Mouse (Mus musculus) heart, embryonic 16.5 days (tissue): ENCODE measurements around the gene Dusp10. TPM values are rescaled to one million over a fixed set of nuclear protein-coding genes. Genes with fewer than 3 reads are reported as not detected.
A peak's percentile ranks its signal among the peaks of the same experiment; 100 is the strongest.

Source experiments
- ATAC-seq: fragments of 200-750 bp; cut with Nextera tagmentation; replicated peaks from 2 replicates; pipeline ENCODE4 v1.8.0; 2017; ENCODE audit warnings: moderate number of reproducible peaks; ENCODE audit not compliant: insufficient read depth, low FRiP score; ENCODE audit errors: extremely low read depth
- H3K27ac ChIP-seq: fragments of 300-500 bp; sonication (generic); 2 replicates; pipeline ENCODE4 v1.5.1; 2014; ENCODE audit warnings: mild to moderate bottlenecking, low read length, control low read depth, moderate library complexity
- H3K27me3 ChIP-seq: fragments of 300-500 bp; sonication (generic); 2 replicates; pipeline ENCODE4 v1.6.1; 2014; ENCODE audit warnings: low read length, mixed read lengths; ENCODE audit not compliant: control insufficient read depth, insufficient read depth
- H3K36me3 ChIP-seq: fragments of 300-500 bp; sonication (generic); 2 replicates; pipeline ENCODE4 v1.6.1; 2014; ENCODE audit not compliant: control insufficient read depth, insufficient read depth
- H3K4me1 ChIP-seq: fragments of 300-500 bp; sonication (generic); 2 replicates; pipeline ENCODE4 v1.6.1; 2014; ENCODE audit warnings: low read length, mixed read lengths; ENCODE audit not compliant: control insufficient read depth, insufficient read depth
- H3K4me2 ChIP-seq: fragments of 300-500 bp; sonication (generic); 2 replicates; pipeline ENCODE4 v1.6.1; 2014; ENCODE audit warnings: low read depth, mild to moderate bottlenecking, control low read depth, low read length
- H3K4me3 ChIP-seq: fragments of 300-500 bp; sonication (generic); 2 replicates; pipeline ENCODE4 v1.5.1; 2014; ENCODE audit warnings: mild to moderate bottlenecking, control low read depth, low read length
- H3K9ac ChIP-seq: fragments of 300-500 bp; sonication (generic); 2 replicates; pipeline ENCODE4 v1.6.1; 2014; ENCODE audit warnings: low read length, control low read depth
- H3K9me3 ChIP-seq: fragments of 300-500 bp; sonication (generic); replicated peaks from 2 replicates; pipeline ENCODE4 v1.6.1; 2016; ENCODE audit warnings: low read length; ENCODE audit not compliant: control insufficient read depth
- WGBS: fragments of 180-500 bp; shearing (Covaris S2); extraction: QIAGEN DNeasy Blood & Tissue Kit; methylation state at CpG from one replicate; pipeline ENCODE4 v1.1.7; 2014; 5-methylcytosine and 5-hydroxymethylcytosine counted together
- polyA plus RNA-seq: library from polyadenylated mRNA; unstranded; fragments of >200 nt; fragmentation: Nextera tagmentation; extraction: Ambion mirVana; gene quantifications from 2 replicates; pipeline ENCODE4 v1.2.1, GENCODE M21; 2015

The Dusp10 gene
- polyA plus RNA-seq, 1 experiment from 2014 or later, result 15.5 TPM

DNA sequence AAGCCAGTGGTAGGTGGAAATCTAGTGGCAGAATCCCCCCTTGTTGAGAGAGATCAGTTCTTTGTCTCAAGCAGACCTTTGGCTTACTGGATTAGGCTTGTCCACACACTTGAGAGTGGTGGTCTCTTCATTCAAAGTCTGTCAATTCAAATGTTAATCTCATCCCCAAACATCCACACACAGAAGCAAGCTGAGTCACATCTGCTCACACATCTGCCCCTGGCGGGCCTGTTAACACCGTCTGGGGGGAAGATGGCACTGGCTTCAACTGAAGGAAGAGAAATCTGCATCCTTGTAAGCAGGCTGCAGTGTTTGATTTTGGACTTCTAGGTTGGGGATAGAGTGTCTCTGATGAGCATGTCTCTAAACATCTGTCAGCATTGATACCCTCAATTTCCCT, 10.9 kb downstream of the Dusp10 start:
- no peaks in the 10 kb centered on the region for H3K4me1 ChIP-seq
- no peak overlapping the region for H3K27ac ChIP-seq
- no peak overlapping the region for H3K4me2 ChIP-seq
- no peaks in the 10 kb centered on the region for H3K36me3 ChIP-seq
- WGBS, result 54% methylated on average over 2 of the region's 2 CpGs
- no peak for ATAC-seq
- H3K9me3 ChIP-seq, result no peaks in the 10 kb centered on the region
- H3K4me3 ChIP-seq, result no peak overlapping the region
- H3K9ac ChIP-seq, result no peak overlapping the region
- no peaks in the 10 kb centered on the region for H3K27me3 ChIP-seq

DNA sequence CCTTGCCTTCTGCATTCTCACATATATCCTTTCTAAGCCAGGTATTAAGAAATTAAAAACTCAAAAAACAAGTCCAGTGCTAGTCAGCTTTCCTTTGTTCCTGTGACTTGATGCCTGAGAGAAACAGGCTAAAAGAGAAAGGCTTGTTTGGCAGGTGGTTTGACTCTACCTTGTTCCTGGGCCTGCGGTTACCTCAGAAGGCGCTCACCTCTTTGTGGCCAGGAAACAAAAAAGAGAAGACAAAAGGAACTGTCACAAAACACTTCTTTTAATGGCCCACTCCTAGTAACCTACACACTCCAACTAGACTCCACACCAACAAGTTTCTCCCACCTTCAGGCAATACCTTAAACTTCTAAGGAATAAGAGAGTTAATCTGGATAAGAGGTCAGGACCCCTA, 11.5 kb downstream of the Dusp10 start:
- Histone ChIP-seq H3K9me3 (no peaks in the 10 kb centered on the region), H3K36me3 (no peaks in the 10 kb centered on the region), H3K27me3 (no peaks in the 10 kb centered on the region), H3K27ac (no peak overlapping the region), H3K4me1 (no peaks in the 10 kb centered on the region), H3K4me3 (no peak overlapping the region), H3K4me2 (no peak overlapping the region), H3K9ac (no peak overlapping the region)
- no peak for ATAC-seq
- 89% methylated on average over 2 of the region's 2 CpGs for WGBS

DNA sequence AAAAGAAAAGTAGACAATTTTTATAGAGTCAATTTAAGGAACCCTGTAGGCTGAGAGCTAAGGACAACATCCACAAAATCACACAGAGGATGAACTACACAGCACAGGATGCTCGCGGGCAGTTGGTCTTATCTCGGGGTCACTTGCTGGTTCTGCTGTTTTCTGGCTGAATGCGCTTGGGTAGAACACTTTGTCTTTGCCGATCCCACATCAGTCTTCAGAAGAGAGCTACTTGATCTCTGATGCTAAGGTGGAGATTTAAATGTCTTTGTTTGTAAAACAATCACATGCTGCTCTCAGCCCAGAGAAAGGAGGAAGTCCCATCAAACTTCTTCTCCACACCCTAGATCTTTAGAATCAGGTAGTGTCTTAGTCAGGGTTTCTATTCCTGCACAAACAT, 12.0 kb downstream of the Dusp10 start:
- WGBS, result 83% methylated on average over 5 of the region's 5 CpGs
- Histone ChIP-seq H3K27ac (no peak overlapping the region), H3K4me2 (no peak overlapping the region), H3K36me3 (no peaks in the 10 kb centered on the region), H3K9ac (no peak overlapping the region), H3K4me3 (no peak overlapping the region), H3K4me1 (no peaks in the 10 kb centered on the region), H3K27me3 (no peaks in the 10 kb centered on the region), H3K9me3 (no peaks in the 10 kb centered on the region)
- no peak for ATAC-seq

DNA sequence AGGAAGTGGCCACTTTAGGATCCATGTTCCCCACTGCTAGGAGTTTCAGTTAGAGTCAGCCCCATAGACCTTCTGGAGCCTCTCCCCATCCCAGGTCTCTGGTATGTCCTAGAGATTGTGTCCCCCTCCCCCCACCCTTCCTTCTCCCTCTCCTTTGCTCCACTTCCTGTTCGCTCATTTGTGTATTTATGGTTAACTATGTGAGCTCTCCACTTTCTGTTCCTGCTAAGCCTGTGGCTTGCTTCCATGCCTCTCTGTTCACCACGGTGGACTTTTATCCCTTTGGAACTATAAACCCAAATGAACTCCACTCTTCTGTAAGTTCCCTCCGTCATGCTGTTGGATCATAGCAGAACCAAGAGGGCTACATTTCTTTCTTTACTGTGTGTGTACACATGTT, 13.9 kb downstream of the Dusp10 start:
- Histone ChIP-seq H3K9me3 (no peaks in the 10 kb centered on the region), H3K36me3 (no peaks in the 10 kb centered on the region), H3K4me2 (no peak overlapping the region), H3K27me3 (no peaks in the 10 kb centered on the region), H3K4me3 (no peak overlapping the region), H3K4me1 (no peaks in the 10 kb centered on the region), H3K27ac (no peak overlapping the region), H3K9ac (no peak overlapping the region)
- WGBS, result 86% methylated on average over 3 of the region's 3 CpGs
- no peak for ATAC-seq

DNA sequence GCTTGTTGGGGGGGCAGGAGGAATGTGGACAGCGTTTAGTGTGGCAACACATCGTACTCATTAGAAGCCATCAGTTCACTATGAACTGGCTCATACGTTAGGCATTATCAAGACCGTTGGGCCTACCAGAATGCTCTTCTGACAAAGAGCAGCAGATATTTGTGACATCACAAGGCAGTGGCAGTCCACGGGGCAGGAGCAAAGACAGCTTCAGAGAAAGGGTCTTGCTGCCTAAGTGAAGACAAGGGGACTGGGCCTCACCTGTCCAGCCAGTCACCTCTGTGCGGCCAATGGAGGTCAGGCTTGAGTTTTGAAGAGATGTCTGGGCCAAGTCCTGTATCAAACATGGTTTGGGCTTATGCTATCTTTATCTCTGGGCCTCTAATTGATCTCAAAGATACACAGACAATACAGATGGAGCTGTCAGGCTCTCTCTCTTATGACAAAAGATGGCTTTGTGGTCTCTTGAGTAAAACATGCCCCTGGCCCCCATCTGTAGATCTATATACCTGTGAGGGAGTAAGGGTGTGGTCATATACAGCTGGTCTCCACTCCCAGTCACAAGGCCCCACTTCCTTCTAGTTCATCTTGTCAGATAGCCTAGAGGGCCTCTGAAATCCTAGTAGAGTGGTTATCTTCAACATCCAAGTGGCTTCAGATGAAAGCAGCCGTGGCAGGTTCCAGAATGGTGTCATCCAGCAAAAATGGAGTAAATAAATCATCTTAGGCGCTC, 17.1 kb downstream of the Dusp10 start:
- Histone ChIP-seq H3K4me2 (no peak overlapping the region), H3K36me3 (no peaks in the 10 kb centered on the region), H3K9ac (no peak overlapping the region), H3K27ac (no peak overlapping the region), H3K4me3 (no peak overlapping the region), H3K4me1 (peaks cover 5% of the 10 kb centered on the region), H3K9me3 (no peaks in the 10 kb centered on the region), H3K27me3 (no peaks in the 10 kb centered on the region)
- ATAC-seq, result no peak
- 88% methylated on average over 8 of the region's 8 CpGs for WGBS

DNA sequence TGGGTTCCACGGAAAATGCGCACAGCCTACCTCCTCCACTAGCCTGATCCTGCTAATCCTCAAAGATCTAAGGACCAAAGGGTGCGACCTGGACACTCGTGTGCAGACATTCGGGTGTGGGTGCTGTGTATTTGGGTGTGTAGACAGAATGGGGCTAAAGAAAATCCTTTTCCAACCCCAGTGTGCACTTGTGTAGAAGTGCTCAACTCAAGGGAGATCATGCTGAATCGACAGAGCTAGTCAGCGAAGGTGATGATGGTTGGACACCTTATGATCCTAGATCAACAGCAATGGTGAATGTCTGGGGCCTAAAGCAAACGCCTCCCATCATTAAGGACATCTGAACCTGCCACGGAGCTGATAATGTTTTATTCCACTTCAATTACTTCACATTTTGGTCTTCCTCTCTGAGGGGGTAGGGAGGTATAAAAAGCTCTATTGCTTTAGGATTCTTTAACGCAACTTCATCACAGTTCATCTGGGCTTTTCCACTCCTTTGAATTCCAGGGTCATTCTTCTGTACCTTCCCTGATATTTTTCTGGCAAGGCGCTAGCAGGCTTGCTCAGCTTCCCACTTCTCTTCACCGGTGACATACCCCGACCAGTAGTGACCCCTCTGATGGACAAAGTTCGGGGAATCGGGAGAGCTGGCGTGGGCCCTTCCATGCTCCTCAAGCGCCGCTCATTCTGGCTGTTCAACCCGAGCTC, 19.7 kb downstream of the Dusp10 start:
- Histone ChIP-seq H3K9ac (peak overlapping the region; percentile 99), H3K4me2 (peak overlapping the region; percentile 78), H3K27me3 (no peaks in the 10 kb centered on the region), H3K4me1 (peaks cover 25% of the 10 kb centered on the region), H3K9me3 (no peaks in the 10 kb centered on the region), H3K4me3 (peak overlapping the region; percentile 83), H3K36me3 (peaks cover 8% of the 10 kb centered on the region), H3K27ac (peak overlapping the region; percentile 99)
- ATAC-seq, result no peak
- WGBS, result 28% methylated on average over 19 of the region's 19 CpGs

DNA sequence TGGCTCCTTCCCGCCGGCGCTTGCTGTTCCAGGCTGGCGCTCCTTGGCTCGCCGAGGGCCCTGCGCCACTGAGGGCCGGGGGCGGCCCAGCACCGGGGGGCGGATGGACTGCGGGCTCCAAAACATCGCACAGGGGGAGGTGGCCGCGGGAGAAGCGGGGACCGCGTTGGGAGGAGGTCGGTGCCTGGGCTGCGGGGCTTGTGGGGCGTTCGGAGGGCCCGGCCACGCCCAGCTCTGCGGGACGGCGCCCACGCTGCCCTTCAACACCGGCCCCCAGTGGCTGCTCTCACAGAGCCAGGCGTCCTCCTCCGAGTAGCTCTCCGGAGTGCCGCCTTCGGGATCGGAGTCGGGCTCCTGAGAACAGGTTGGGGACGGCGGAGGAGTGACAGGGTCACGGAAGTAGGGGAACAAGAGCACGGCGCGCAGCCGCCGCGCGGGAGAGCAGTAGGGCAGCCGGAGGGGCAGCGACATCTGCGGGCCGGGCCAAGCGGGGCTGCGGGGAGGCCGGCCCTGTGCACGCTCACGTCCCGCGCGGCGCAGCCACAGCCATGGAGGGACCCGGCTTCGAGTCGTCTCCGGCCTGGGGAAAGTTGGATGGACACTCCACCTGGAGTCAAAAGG, 20.4 kb downstream of the Dusp10 start:
- Histone ChIP-seq H3K27me3 (no peaks in the 10 kb centered on the region), H3K9me3 (no peaks in the 10 kb centered on the region), H3K4me1 (peaks cover 29% of the 10 kb centered on the region), H3K4me3 (peak overlapping the region; percentile 83), H3K27ac (peak overlapping the region; percentile 99), H3K36me3 (peaks cover 8% of the 10 kb centered on the region), H3K4me2 (peak overlapping the region; percentile 78), H3K9ac (peak overlapping the region; percentile 99)
- under 1% methylated on average over 63 of the region's 63 CpGs for WGBS
- peak; percentile 67 for ATAC-seq

DNA sequence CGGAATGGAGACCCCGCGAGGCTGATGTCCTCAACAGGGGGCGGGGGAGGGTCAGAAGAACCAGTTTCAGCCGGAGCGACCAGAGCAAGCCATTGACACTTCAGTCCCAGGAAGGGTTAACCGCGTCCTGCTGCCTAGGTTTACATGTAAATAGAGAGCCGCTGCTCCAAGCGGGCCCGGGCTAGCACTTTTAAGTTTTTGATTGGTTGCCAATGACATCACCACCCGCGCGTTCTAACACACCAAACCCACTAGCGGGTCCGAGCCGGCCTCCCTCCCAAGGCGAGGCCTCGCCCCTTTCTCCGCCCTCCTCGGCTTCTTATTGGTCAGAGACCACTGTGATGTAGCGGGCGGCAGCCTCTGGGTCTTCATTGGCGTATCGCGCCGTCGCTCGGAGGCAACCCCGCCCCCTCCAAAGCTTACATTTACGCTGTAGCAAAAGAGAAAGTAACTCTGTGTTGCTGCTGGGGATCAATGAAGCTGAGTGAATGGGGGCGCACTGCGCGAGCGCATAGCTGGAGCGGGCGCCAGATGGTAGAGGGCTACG, 21.0 kb downstream of the Dusp10 start, which contains the start of gene 1700056E22Rik:
Gene 1700056E22Rik, minus strand, starts transcription at position 291 of the 547 bp plus-strand sequence.
- under 1% methylated on average over 38 of the region's 38 CpGs for WGBS
- peaks cover 29% of the 10 kb centered on the region for H3K4me1 ChIP-seq
- peak; percentile 98 for ATAC-seq
- H3K27ac ChIP-seq, result peak within 1 kb of the TSS; percentile 99
- no peaks in the 10 kb centered on the region for H3K9me3 ChIP-seq
- H3K4me3 ChIP-seq, result peak within 1 kb of the TSS; percentile 83
- H3K9ac ChIP-seq, result peak within 1 kb of the TSS; percentile 99
- H3K27me3 ChIP-seq, result no peaks in the 10 kb centered on the region
- peak within 1 kb of the TSS; percentile 78 for H3K4me2 ChIP-seq
- H3K36me3 ChIP-seq, result peaks cover 8% of the 10 kb centered on the region
